Mouse (Mus musculus): ENCODE measurements around the gene Gif.
A peak's percentile ranks its signal among the peaks of the same experiment; 100 is the strongest.

The Gif gene

GRCm38 (mm10) chr19:11747298-11747697 is at the start of gene Gif:
Gene Gif (plus strand): TSS chr19:11747554.
- DNase-seq (ENCODE audit: low spot score in 2 of 2), result no peak

- DNase-seq (ENCODE audit: low spot score in 2 of 2), result no peak
Measured at GRCm38 (mm10) chr19:11698342-11698741, 49.0 kb upstream of the Gif start.

- DNase-seq (ENCODE audit: low spot score in 2 of 2), result no peak
Measured at GRCm38 (mm10) chr19:11712451-11712850, 34.9 kb upstream of the Gif start.

- DNase-seq (ENCODE audit: low spot score in 2 of 2), result no peak
Measured at GRCm38 (mm10) chr19:11720071-11720470, 27.3 kb upstream of the Gif start.

GRCm38 (mm10) chr19:11723870-11724269 is 23.5 kb upstream of the Gif start:
- no peak for DNase-seq (ENCODE audit: low spot score in 2 of 2)

- DNase-seq (ENCODE audit: low spot score in 2 of 2), result no peak
Measured at GRCm38 (mm10) chr19:11724275-11724674, 23.1 kb upstream of the Gif start.

GRCm38 (mm10) chr19:11725915-11726314 is 21.4 kb upstream of the Gif start:
- DNase-seq (ENCODE audit: low spot score in 2 of 2), result no peak

GRCm38 (mm10) chr19:11727304-11727703 is 20.1 kb upstream of the Gif start:
- no peak for DNase-seq (ENCODE audit: low spot score in 2 of 2)

GRCm38 (mm10) chr19:11730278-11730677 is 17.1 kb upstream of the Gif start:
- no peak for DNase-seq (ENCODE audit: low spot score in 2 of 2)

- DNase-seq (ENCODE audit: low spot score in 2 of 2), result no peak
Measured at GRCm38 (mm10) chr19:11736455-11736854, 10.9 kb upstream of the Gif start.

GRCm38 (mm10) chr19:11745680-11746079 is 1.7 kb upstream of the Gif start:
- no peak for DNase-seq (ENCODE audit: low spot score in 2 of 2)

- no peak for DNase-seq (ENCODE audit: low spot score in 2 of 2)
Measured at GRCm38 (mm10) chr19:11765059-11765458, 17.7 kb downstream of the Gif start.

- DNase-seq (ENCODE audit: low spot score in 2 of 2), result peak in 1 of 2 experiments; percentile 12
Measured at GRCm38 (mm10) chr19:11766413-11766812, 19.1 kb downstream of the Gif start.

- peak in 1 of 2 experiments; percentile 21 for DNase-seq (ENCODE audit: low spot score in 2 of 2)
Measured at GRCm38 (mm10) chr19:11768163-11768562, 20.8 kb downstream of the Gif start.

- no peak for DNase-seq (ENCODE audit: low spot score in 2 of 2)
Measured at GRCm38 (mm10) chr19:11769257-11769920, 22.0 kb downstream of the Gif start.

GRCm38 (mm10) chr19:11770205-11770892 is 23.0 kb downstream of the Gif start, which contains the start of gene Mrpl16:
Gene Mrpl16 (plus strand): TSS chr19:11770391.
- DNase-seq (ENCODE audit: low spot score in 2 of 2), result peak; percentile 66 to 85

GRCm38 (mm10) chr19:11777191-11777865 is 30.0 kb downstream of the Gif start:
- DNase-seq (ENCODE audit: low spot score in 2 of 2), result peak; percentile 21 to 56

GRCm38 (mm10) chr19:11785409-11786154 is 38.2 kb downstream of the Gif start:
- no peak for DNase-seq (ENCODE audit: low spot score in 2 of 2)

- DNase-seq (ENCODE audit: low spot score in 2 of 2), result no peak
Measured at GRCm38 (mm10) chr19:11787826-11788225, 40.5 kb downstream of the Gif start.

GRCm38 (mm10) chr19:11788876-11789275 is 41.5 kb downstream of the Gif start:
- DNase-seq (ENCODE audit: low spot score in 2 of 2), result no peak

- no peak for DNase-seq (ENCODE audit: low spot score in 2 of 2)
Measured at GRCm38 (mm10) chr19:11791825-11792224, 44.5 kb downstream of the Gif start.

Measured in spleen, postnatal 14 days (tissue).